Mouse (Mus musculus): ENCODE results near the gene Gm4216. TPM values are rescaled to one million over a fixed set of nuclear protein-coding genes. Genes with fewer than 3 reads are reported as not detected.

The Gm4216 gene
- not detected for polyA plus RNA-seq (2017; shearing (Covaris generic))

DNA sequence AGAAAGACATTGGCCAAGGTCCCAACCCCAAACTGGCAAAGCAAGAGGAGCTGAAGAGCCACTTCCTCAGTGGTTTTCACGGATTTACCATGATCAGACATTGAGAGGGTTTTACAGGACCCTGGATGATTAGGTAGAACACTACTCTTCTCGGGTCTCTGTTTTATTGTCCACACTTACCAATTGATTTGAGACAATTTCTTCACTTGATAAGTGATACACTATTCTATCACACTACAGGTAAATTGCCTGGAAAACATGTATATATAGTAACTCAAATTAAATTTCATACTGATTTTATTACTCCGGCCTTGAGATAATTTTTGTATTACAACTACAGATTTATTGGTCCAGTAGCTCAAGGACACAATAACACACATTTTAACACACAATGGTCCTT is at the start of gene Gm4216:
TSS of gene Gm4216 (minus strand) at position 101 of the 400 bp plus-strand sequence.

DNA sequence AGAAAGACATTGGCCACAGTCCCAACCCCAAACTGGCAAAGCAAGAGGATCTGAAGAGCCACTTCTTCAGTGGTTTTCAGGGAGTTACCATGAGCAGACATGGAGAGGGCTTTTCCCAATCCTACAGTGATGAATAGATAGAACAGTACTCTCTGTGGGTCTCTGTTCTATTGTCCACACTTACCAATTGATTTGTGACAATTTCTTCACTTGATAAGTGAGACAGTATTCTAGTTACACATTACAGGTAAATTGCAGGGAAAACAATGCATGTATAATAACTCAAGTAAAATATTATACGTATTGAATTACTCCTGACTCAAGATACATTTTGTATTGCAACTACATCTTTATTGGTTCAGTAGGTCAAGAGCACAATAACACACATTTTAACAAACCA is 47.6 kb upstream of the Gm4216 start, which contains the start of gene Gm8720:
TSS of gene Gm8720 (minus strand) at position 101 of the 400 bp plus-strand sequence.

DNA sequence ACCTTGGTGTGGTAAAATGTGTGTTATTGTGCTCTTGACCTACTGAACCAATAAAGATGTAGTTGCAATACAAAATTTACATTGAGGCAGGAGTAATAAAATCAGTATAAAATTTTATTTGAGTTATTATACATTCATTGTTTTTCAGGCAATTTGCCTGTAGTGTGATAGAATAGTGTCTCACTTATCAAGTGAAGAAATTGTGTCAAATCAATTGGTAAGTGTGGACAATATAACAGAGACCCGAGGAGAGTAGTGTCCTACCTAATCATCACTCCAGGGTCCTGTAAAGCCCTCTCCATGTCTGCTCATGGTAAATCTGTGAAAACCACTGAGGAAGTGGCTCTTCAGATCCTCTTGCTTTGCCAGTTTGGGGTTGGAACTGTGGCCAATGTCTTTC is 35.5 kb upstream of the Gm4216 start, which contains the start of gene Vmn1r163:
TSS of gene Vmn1r163 (plus strand) at position 301 of the 400 bp plus-strand sequence.

DNA sequence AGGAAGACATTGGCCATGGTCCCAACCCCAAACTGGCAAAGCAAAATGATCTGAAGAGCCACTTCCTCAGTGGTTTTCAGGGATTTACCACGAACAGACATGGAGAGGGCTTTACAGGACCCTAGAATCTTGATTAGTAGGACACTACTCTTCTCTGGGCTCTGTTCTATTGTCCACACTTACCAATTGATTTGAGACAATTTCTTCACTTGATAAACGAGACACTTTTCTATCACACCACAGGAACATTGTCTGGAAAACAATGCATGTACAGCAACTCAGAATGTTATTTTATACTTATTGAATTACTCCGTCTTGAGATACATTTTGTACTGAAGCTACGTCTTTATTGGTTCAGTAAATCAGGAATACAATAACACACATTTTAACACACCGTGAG is 35.1 kb downstream of the Gm4216 start, which contains the start of gene Gm4214:
TSS of gene Gm4214 (minus strand) at position 101 of the 400 bp plus-strand sequence.

Other genes starting within 250 kb of the Gm4216 start
- gene Vmn1r158, start 229.1 kb downstream of the Gm4216 start, polyA plus RNA-seq (2017; shearing (Covaris generic)), result not detected
- not detected for gene Vmn1r159, start 176.3 kb downstream of the Gm4216 start, polyA plus RNA-seq (2017; shearing (Covaris generic))
- not detected for gene Vmn1r160, start 148.7 kb downstream of the Gm4216 start, polyA plus RNA-seq (2017; shearing (Covaris generic))
- gene Gm4214, start 35.2 kb downstream of the Gm4216 start, polyA plus RNA-seq (2017; shearing (Covaris generic)), result not detected
- gene Vmn1r163, start 35.6 kb upstream of the Gm4216 start, polyA plus RNA-seq (2017; shearing (Covaris generic)), result not detected
- not detected for gene Gm8720, start 47.5 kb upstream of the Gm4216 start, polyA plus RNA-seq (2017; shearing (Covaris generic))
- 0.69 TPM for gene Gm10662, start 124.6 kb upstream of the Gm4216 start, polyA plus RNA-seq (2017; shearing (Covaris generic))
- not detected for gene Vmn1r165, start 197.4 kb upstream of the Gm4216 start, polyA plus RNA-seq (2017; shearing (Covaris generic))
- gene Vmn1r166, start 231.8 kb upstream of the Gm4216 start, polyA plus RNA-seq (2017; shearing (Covaris generic)), result not detected

Data from effector memory CD4-positive, alpha-beta T cell, adult 7 months (primary cell).